Mouse (Mus musculus) liver, embryonic 14.5 days (tissue): ENCODE data around the gene Myo9b. TPM values are rescaled to one million over a fixed set of nuclear protein-coding genes. Genes with fewer than 3 reads are reported as not detected.

Source experiments
- ATAC-seq: fragments of 200-750 bp; cut with Nextera tagmentation; 2 replicates; pipeline ENCODE4 v1.8.0; 2017; ENCODE audit warnings: moderate number of reproducible peaks, mild to moderate bottlenecking, moderate library complexity; ENCODE audit not compliant: insufficient read depth
- DNase-seq, 3 experiments: peaks; one replicate each; pipeline ENCODE4 v3.0.0-alpha.2; 2012 to 2013; ENCODE audit warnings: low read depth in 3 of 3, low spot score in 3 of 3
- H3K27ac ChIP-seq: fragments of 300-500 bp; sonication (generic); 2 replicates; pipeline ENCODE4 v1.5.1; 2014; ENCODE audit warnings: moderate library complexity, mild to moderate bottlenecking, control low read depth, inconsistent platforms
- H3K27me3 ChIP-seq: fragments of 300-500 bp; sonication (generic); 2 replicates; pipeline ENCODE4 v1.6.1; 2014; ENCODE audit warnings: mild to moderate bottlenecking, low read length, moderate library complexity; ENCODE audit not compliant: control insufficient read depth, insufficient read depth
- H3K36me3 ChIP-seq: fragments of 300-500 bp; sonication (generic); replicated peaks from 2 replicates; pipeline ENCODE4 v1.6.1; 2014; ENCODE audit warnings: low read depth; ENCODE audit not compliant: control insufficient read depth, insufficient read depth
- H3K4me1 ChIP-seq, 2 experiments: fragments of 200-500 bp in 1 of 2; fragments of 300-500 bp in 1 of 2; sonication (generic) in 1 of 2; replicated peaks; 2 replicates each; pipeline ENCODE4 v1.6.1; 2012 to 2014; ENCODE audit warnings: antibody characterized with exemption in 1 of 2, inconsistent platforms in 1 of 2, low read length in 1 of 2; ENCODE audit not compliant: control insufficient read depth in 2 of 2, insufficient read depth in 2 of 2
- H3K4me2 ChIP-seq: fragments of 300-500 bp; sonication (generic); 2 replicates; pipeline ENCODE4 v1.6.1; 2014; ENCODE audit warnings: low read depth, mild to moderate bottlenecking, control low read depth, moderate library complexity
- H3K4me3 ChIP-seq, 2 experiments: fragments of 200-500 bp in 1 of 2; fragments of 300-500 bp in 1 of 2; sonication (generic) in 1 of 2; 2 replicates each; pipeline ENCODE4 v1.5.1; 2012 to 2014; ENCODE audit warnings: low read depth in 2 of 2, low read length in 2 of 2, mild to moderate bottlenecking in 2 of 2, control low read depth in 1 of 2, inconsistent platforms in 1 of 2, moderate library complexity in 1 of 2; ENCODE audit not compliant: insufficient read depth in 1 of 2
- H3K9ac ChIP-seq: fragments of 300-500 bp; sonication (generic); replicated peaks from 2 replicates; pipeline ENCODE4 v1.6.1; 2014; ENCODE audit warnings: mild to moderate bottlenecking, control low read depth, moderate library complexity
- H3K9me3 ChIP-seq: fragments of 300-500 bp; sonication (generic); 2 replicates; pipeline ENCODE4 v1.6.1; 2016; ENCODE audit warnings: low read length, mixed read lengths; ENCODE audit not compliant: control insufficient read depth
- CTCF ChIP-seq: IDR thresholded peaks from 2 replicates; pipeline ENCODE4 v1.5.1; 2016; ENCODE audit warnings: antibody characterized with exemption, low read depth, control low read depth
- EP300 ChIP-seq: IDR thresholded peaks from 2 replicates; pipeline ENCODE4 v1.6.1; 2016; ENCODE audit warnings: antibody characterized with exemption, low read depth
- WGBS: fragments of 180-500 bp; shearing (Covaris S2); extraction: QIAGEN DNeasy Blood & Tissue Kit; methylation state at CpG from one replicate; pipeline ENCODE4 v1.1.7; 2014; ENCODE audit not compliant: insufficient replicate concordance; 5-methylcytosine and 5-hydroxymethylcytosine counted together
- polyA plus RNA-seq, 2 experiments: library from polyadenylated mRNA; depleted of rRNA in 1 of 2; stranded (reverse) in 1 of 2; unstranded in 1 of 2; fragments of >200 nt; fragmentation: Nextera tagmentation in 1 of 2; extraction: Ambion mirVana in 1 of 2; gene quantifications; 2 replicates each; pipeline versions ENCODE4 v1.2.1 to v1.2.3; 2012 to 2014

The Myo9b gene
- polyA plus RNA-seq (2012; rRNA removed): 5.9 and 6.4 TPM in 2 replicates
- 5.8 and 7.0 TPM in 2 replicates for polyA plus RNA-seq (2014; fragmentation: Nextera tagmentation; extraction: Ambion mirVana)

DNA sequence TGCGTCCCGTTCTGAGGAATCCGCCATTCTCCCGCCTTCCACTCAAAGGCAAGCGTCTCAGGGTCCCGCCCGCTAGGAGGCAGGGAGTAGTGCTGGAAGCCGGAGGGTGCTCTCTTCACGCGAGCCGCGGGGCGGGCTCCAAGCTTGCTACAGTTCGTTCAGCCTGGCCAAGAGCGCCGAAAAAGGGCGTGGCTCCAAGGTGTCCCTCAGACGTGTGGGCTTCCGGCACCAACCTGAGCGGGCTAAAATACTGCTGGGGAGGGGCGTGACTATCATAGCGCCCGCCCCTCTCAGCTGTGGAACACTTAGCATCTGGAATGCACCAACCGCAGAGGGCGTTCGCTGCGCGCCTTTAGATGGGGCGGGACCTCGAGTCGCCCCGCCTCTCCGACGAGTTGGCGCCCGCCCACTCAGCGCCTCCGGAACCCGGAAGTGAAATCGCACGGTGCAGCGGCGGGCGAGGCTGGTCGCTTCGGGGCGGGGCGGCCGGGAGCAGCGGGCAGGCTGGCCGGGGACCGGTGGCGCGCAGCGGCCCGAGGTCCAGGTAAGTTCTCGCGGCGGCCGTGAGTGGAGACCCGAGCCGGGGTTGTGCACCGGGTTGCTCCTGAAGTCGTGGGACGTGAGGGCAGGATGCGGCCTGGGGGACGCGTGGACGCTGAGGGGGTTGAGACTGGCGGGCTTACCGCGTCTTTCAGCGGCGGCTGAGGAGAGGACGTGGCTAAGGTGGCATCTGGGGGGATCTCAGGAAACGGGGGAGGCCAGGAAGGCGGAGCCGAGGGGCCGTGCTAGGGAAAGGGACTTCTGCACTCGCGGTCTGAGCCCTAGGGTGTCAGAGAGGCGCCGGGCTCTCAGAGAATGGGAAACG is at the start of gene Myo9b, which contains the start of gene Haus8:
Gene Myo9b, plus strand, starts transcription at position 429 of the 865 bp plus-strand sequence.
Gene Haus8, minus strand, starts transcription at position 649 of the 865 bp plus-strand sequence.
- Histone ChIP-seq H3K27me3 (no peaks in the 10 kb centered on the region), H3K36me3 (peaks cover 3% of the 10 kb centered on the region; the same call in 1 of the 2 replicates), H3K9ac (peak within 1 kb of the TSS; percentile 82), H3K4me1 (peaks cover 26 to 35% of the 10 kb centered on the region in 2 experiments), H3K4me3 (peak within 1 kb of the TSS; percentile 67 to 76), H3K9me3 (no peaks in the 10 kb centered on the region), H3K27ac (peak within 1 kb of the TSS; percentile 80), H3K4me2 (peak within 1 kb of the TSS; percentile 84)
- DNase-seq (peak; percentile 99 to 100 (median 99)), ATAC-seq (peak; percentile 95)
- TF ChIP-seq EP300 (peak; percentile 27), CTCF (peak; percentile 83)
- under 1% methylated on average over 84 of the region's 84 CpGs for WGBS

DNA sequence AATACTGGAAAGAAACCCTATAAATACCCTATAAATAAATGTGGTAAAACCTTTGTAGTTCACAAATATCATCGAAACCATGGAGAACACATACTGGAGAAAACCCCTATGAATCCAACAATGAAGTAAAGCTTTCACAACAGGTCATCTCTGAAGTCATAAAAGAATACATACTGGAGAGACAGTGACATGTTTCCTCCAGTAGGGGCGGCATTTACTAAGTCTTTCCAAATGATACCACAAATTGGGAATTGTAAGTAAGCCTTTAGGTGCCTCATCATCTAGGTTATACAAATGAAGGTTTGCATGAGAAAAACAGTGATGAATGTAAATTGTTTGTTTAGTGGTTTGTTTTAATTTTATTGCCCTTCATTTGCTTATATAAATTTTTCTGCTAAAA is 48.0 kb upstream of the Myo9b start:
- Histone ChIP-seq H3K4me1 (no peaks in the 10 kb centered on the region), H3K4me3 (no peak overlapping the region), H3K27me3 (no peaks in the 10 kb centered on the region), H3K27ac (no peak overlapping the region), H3K9me3 (no peaks in the 10 kb centered on the region), H3K36me3 (no peaks in the 10 kb centered on the region), H3K4me2 (no peak overlapping the region), H3K9ac (no peak overlapping the region)
- WGBS: 40% methylated on average over 2 of the region's 2 CpGs
- peak in 1 of 3 experiments; percentile 9 for DNase-seq
- no peak for ATAC-seq
- peak; percentile 60; the same call in 1 of the 2 replicates for TF ChIP-seq CTCF
- TF ChIP-seq EP300: no peak

DNA sequence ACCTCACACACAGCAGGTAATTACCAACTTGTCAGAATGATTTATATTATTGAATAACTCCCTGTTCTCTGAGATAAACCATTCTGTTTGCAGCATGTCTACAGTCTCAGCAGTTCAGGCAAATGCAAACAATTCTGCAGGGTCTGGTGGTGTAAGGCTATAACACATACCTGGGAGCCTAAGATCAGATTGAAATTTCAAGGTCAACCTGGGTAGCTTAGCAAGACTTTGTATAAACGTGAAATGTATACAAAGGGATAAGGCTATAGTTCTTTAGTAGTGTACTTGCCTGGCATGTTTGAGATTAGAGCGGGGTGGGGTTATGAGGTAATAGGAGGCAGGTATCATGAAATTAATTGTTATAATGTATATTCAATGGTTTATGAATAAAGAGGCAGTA is 29.8 kb upstream of the Myo9b start:
- no peak for DNase-seq
- Histone ChIP-seq H3K4me2 (no peak overlapping the region), H3K4me1 (no peaks in the 10 kb centered on the region), H3K4me3 (no peak overlapping the region), H3K9ac (no peak overlapping the region), H3K36me3 (no peaks in the 10 kb centered on the region), H3K27ac (no peak overlapping the region), H3K27me3 (no peaks in the 10 kb centered on the region), H3K9me3 (no peaks in the 10 kb centered on the region)
- no peak for ATAC-seq
- no peak for TF ChIP-seq CTCF
- TF ChIP-seq EP300: no peak
- WGBS: 64% methylated on average over 2 of the region's 2 CpGs

DNA sequence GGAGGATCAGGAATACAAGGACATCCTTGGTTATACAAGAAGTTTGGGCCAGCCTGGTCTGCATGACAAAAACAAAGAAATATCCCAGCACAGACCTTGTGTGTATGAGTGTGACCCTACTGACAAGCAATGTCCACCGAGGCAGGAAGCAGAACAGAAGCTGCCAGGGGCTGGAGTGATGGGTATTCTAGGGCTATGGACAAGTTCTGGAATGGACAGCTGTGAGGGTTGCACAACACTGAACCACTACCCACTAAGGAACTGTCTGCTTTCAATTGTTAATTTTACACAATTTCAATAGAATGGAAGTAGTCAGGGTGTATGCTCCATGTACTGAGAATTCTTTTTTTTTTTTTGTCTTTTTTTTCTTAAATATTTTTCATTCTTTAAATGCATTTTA is 24.3 kb upstream of the Myo9b start:
- no peaks in the 10 kb centered on the region for H3K27me3 ChIP-seq
- no peak for TF ChIP-seq CTCF
- TF ChIP-seq EP300: no peak

DNA sequence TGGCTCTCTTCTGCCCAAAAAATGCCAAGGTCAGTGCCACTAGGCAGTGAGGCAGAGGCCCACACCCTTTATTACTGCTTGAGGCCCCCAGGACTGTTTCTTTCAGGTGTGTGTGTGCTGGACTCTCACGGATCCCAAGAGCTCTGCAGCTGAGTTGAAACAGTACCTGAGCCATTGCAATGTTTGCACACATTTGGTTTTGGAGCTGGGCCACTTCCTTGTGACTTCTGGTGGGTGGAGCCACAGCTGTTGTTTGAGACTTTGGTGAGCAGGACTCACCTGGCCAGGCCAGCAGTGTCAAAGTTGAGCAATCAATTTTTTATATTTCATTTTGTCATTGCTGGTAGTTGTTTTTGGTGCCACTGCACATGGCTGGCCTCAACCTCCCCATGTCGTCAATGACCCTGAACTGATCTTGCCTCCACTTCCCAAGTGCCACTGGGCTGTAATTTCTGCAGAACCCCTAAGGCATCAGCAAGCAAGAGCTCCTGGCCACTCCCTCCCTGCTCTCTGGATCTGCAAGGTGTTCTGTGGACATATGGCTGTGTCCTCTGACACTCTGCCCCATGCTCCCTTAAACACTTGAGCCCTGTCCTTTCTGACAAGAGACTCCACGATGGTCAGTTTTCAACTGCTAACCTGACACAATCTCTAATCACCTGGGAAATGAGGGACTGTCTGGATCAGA is 15.8 kb upstream of the Myo9b start:
- Histone ChIP-seq H3K4me1 (no peaks in the 10 kb centered on the region), H3K27ac (no peak overlapping the region), H3K36me3 (peaks cover 18% of the 10 kb centered on the region), H3K4me3 (no peak overlapping the region), H3K4me2 (no peak overlapping the region), H3K9ac (no peak overlapping the region), H3K27me3 (no peaks in the 10 kb centered on the region), H3K9me3 (no peaks in the 10 kb centered on the region)
- ATAC-seq (no peak), DNase-seq (no peak)
- 80% methylated on average over 3 of the region's 3 CpGs for WGBS
- no peak for TF ChIP-seq CTCF
- TF ChIP-seq EP300: no peak

More for the DNA sequence above, 24.3 kb upstream of the Myo9b start:
- DNase-seq (no peak), ATAC-seq (no peak)
- no peaks in the 10 kb centered on the region for H3K9me3 ChIP-seq
- no peaks in the 10 kb centered on the region for H3K4me1 ChIP-seq
- no peak overlapping the region for H3K27ac ChIP-seq
- H3K36me3 ChIP-seq: peaks cover 2% of the 10 kb centered on the region
- H3K4me3 ChIP-seq: no peak overlapping the region
- H3K4me2 ChIP-seq: no peak overlapping the region
- 58% methylated on average over 1 of the region's 1 CpGs for WGBS
- no peak overlapping the region for H3K9ac ChIP-seq
